Mouse (Mus musculus): ENCODE data around the gene Serpina11.

DNA sequence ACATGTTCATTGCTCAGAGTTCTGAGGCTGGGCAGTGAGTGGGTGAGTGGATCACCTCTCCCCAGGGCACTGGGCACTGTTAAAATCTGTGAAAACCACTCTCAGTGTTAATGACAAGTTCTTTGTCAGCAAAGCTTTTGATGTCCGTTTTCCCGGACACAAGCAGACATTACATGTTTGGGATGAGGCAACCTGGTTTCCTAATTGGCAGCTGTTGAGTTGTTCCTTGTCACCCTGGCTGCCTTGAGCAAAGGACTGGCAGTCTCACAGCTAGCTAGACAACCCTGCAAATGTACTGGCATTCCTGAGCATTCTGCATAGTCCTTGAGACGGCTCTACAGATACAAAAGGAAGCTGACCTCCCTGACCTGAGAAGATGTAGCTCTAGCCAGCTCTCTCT lies 12.7 kb downstream of the Serpina11 start:
- no peak for TF ChIP-seq CTCF (IDR thresholded peaks at IDR 0.05; ENCODE audit: low read depth)
- TF ChIP-seq EP300 (optimal IDR thresholded peaks at IDR 0.05) = no peak

All from stomach, postnatal 0 days (tissue).